In genomic region chr2:18307440-18308305, GRCm38 (mm10) we compare ENCODE assay signal across 11 mouse cellular contexts.
DNase-seq lines count a peak whose midpoint lies in the region; ATAC-seq lines count a peak whose summit lies in the region.
"Had no signal": no experiment of that assay in that cellular context is flagged by ENCODE, and none has a peak within 500 bp of the region (broad histone marks: within the 10 kb centered on the region; RNA-seq: fewer than 3 reads in every experiment).

No protein-coding gene starts in this region.

- peak; percentile 97 for ATAC-seq in activated CD4-positive, CD25-positive, alpha-beta regulatory T cell, adult 4 months
- ATAC-seq in neutrophil, adult 5-6 weeks (ENCODE audit: extremely low read depth, insufficient number of reproducible peaks, low FRiP score, poor library complexity, severe bottlenecking): 0 out of 2 replicates have a peak, but pooled peaks have one; percentile 53

- DNase-seq in retina, postnatal 1 day: peak; percentile 6
- DNase-seq in retina, embryonic 14.5 days (ENCODE audit: low spot score): no peak
- no peak for DNase-seq in layer of hippocampus, adult 18-20 months (ENCODE audit: low spot score in 2 of 2)
- DNase-seq in layer of hippocampus, postnatal 36 days: no peak
- no peak for DNase-seq in adrenal gland, postnatal 10 days
- DNase-seq: adrenal gland, adult 2 months; cerebellum, postnatal 14 days; kidney, adult 2 months; midbrain, embryonic 14.5 days had no signal
